Mouse (Mus musculus): ENCODE data around the gene Smoc1.

DNA sequence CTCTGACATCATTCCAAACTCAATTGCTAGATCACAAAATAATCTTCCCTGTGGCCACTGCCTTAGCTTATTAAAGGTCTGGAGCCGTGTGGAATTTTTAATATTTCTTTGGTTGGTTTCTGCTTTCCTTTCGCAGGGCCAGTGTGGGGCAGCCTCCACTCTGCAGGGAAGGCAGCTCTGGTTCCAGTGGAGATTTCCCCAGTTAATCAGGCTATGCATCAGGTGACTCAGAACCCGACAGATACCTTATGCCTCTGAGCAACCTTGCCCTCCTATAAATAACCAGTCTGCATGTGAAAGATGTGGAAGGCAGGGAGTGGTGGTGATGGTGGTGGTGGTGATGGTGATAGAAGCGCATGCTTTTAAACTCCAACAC is 7.4 kb downstream of the Smoc1 start:
- TF ChIP-seq CTCF (IDR thresholded peaks at IDR 0.05; ENCODE audit: control insufficient read depth, insufficient read depth, insufficient replicate concordance, low read depth, low read length): no peak
- TF ChIP-seq POLR2A (IDR thresholded peaks at IDR 0.05; ENCODE audit: control insufficient read depth, low read depth, low read length): no peak

All from testis, adult 2 months (tissue).